Mouse (Mus musculus): ENCODE results near the gene Socs7.

GRCm38 (mm10) chr11:97394146-97394545, 31.8 kb downstream of the Socs7 start:
- no peak for TF ChIP-seq CTCF (IDR thresholded peaks at IDR 0.05; ENCODE audit: insufficient read depth, low read depth, low read length)
- TF ChIP-seq POLR2A (IDR thresholded peaks at IDR 0.05; ENCODE audit: insufficient read depth, low read depth, low read length): no peak
